Mouse (Mus musculus) embryonic fibroblast, embryonic 13.5 days (primary cell): Measurements from ENCODE around the gene Pgbd5. TPM values are rescaled to one million over a fixed set of nuclear protein-coding genes. Genes with fewer than 3 reads are reported as not detected.

Source experiments
- H3K27ac ChIP-seq: 2 replicates; pipeline ENCODE4 v1.5.1; 2012; ENCODE audit warnings: low read length, control low read depth, inconsistent platforms; ENCODE audit not compliant: insufficient read depth
- H3K4me1 ChIP-seq: 2 replicates; pipeline ENCODE4 v1.6.1; 2011; ENCODE audit warnings: low read length; ENCODE audit not compliant: control insufficient read depth, insufficient read depth
- H3K4me3 ChIP-seq: 2 replicates; pipeline ENCODE4 v1.5.1; 2011; ENCODE audit warnings: mild to moderate bottlenecking, control low read depth, low read length; ENCODE audit not compliant: insufficient read depth
- CTCF ChIP-seq: IDR thresholded peaks from 2 replicates; pipeline ENCODE4 v1.5.1; 2011; ENCODE audit warnings: mild to moderate bottlenecking, control low read depth, low read length, moderate library complexity, borderline replicate concordance; ENCODE audit not compliant: insufficient read depth
- POLR2A ChIP-seq: IDR thresholded peaks from 2 replicates; pipeline ENCODE4 v1.6.1; 2011; ENCODE audit warnings: low read depth, mild to moderate bottlenecking, control low read depth, low read length, moderate library complexity
- polyA plus RNA-seq: library from polyadenylated mRNA; stranded (reverse); fragments of >200 nt; gene quantifications from 2 replicates; pipeline ENCODE4 v1.2.4, GENCODE M21; 2011; ENCODE audit warnings: low read depth; ENCODE audit not compliant: missing spikeins, insufficient read length

The Pgbd5 gene
- polyA plus RNA-seq, 1 experiment = 0.42 TPM

- Histone ChIP-seq H3K4me1 (peaks cover 8% of the 10 kb centered on the region), H3K4me3 (no peak overlapping the region), H3K27ac (peak overlapping the region; percentile 41; the same call in 1 of the 2 replicates)
- TF ChIP-seq POLR2A (no peak), CTCF (no peak)
Observed at GRCm38 (mm10) chr8:124331094-124331493, 108.4 kb downstream of the Pgbd5 start.

GRCm38 (mm10) chr8:124330433-124330832, 109.0 kb downstream of the Pgbd5 start:
- H3K4me3 ChIP-seq = no peak overlapping the region
- TF ChIP-seq CTCF = no peak
- TF ChIP-seq POLR2A = no peak
- peak overlapping the region; percentile 41; the same call in 1 of the 2 replicates for H3K27ac ChIP-seq
- H3K4me1 ChIP-seq = peaks cover 8% of the 10 kb centered on the region

DNA sequence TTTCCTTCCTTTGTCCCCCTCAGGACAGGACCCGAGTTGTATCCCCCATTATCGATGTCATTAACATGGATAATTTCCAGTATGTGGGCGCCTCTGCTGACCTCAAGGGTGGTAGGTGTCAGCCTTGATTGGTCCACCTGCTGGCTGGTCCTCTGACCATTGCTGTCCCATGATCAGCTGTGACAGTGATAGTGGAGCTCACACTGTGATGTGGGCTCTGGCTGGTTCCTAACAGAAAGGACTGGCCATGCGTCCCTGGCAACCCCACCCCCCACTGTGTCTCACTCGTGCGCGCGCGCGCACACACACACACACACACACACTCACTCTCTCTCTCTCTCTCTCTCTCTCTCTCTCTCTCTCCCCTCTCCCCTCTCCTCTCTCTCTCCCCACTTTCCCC, 109.8 kb downstream of the Pgbd5 start:
- Histone ChIP-seq H3K27ac (no peak overlapping the region), H3K4me3 (no peak overlapping the region), H3K4me1 (peaks cover 8% of the 10 kb centered on the region)
- no peak for TF ChIP-seq CTCF
- no peak for TF ChIP-seq POLR2A

- H3K27ac ChIP-seq = no peak overlapping the region
- no peak for TF ChIP-seq POLR2A
- TF ChIP-seq CTCF = no peak
- H3K4me1 ChIP-seq = peaks cover 8% of the 10 kb centered on the region
- H3K4me3 ChIP-seq = no peak overlapping the region
Observed at GRCm38 (mm10) chr8:124328259-124328658, 111.2 kb downstream of the Pgbd5 start.

GRCm38 (mm10) chr8:124323356-124323755, 116.1 kb downstream of the Pgbd5 start:
- Histone ChIP-seq H3K4me1 (no peaks in the 10 kb centered on the region), H3K27ac (no peak overlapping the region), H3K4me3 (no peak overlapping the region)
- TF ChIP-seq CTCF (no peak), POLR2A (no peak)

DNA sequence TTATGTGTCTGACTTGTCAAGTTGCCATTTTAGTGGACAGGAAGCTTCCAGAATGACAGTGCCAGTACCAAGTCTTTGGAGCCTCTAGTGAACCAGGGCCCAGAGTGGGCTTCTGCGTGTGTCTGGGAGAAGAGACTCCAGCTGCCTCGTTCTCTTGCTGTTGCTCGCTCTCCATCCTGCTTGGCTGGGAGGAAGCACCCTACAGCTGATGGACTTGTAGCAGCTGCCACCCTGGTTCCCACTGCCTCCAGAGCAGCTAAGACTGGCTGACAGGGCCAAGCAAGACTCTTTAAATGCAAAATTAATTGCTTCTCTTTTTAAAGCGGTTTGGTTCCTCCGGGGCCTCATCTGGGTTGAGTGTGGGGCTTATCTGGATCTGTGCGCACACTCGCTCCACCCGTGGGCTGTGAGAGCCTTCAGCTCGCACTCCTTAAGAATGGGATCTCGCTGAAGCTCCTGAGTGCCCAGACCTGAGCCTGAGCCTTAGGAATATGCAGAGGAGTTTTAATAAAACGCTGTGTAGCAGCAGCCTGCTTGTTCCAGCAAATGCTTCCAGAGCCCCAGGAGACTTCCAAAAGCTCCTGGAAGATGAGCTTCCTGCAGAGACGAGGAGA, 118.1 kb downstream of the Pgbd5 start:
- TF ChIP-seq POLR2A (no peak), CTCF (no peak)
- Histone ChIP-seq H3K27ac (no peak overlapping the region), H3K4me3 (no peak overlapping the region), H3K4me1 (0 out of 2 replicates have a peak, but pooled peaks cover 11% of the 10 kb centered on the region)

DNA sequence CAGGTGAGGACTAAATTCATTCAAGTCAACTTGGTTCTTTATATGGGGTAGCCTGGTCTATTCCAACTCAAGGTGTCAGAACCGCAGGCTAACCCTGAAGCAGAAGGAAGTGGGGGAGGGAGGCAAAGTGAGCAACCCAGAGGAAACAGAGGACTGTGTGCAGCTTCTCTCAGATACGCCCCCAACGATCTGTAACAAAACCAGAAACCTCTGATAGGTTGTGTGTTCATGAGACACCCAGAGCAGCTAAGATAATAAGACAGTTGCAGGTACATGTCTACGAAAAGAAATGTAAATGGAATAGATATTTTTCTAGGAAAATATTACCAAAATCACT, 120.2 kb downstream of the Pgbd5 start:
- TF ChIP-seq CTCF = no peak
- no peak for TF ChIP-seq POLR2A
- no peak overlapping the region for H3K4me3 ChIP-seq
- 0 out of 2 replicates have a peak, but pooled peaks cover 11% of the 10 kb centered on the region for H3K4me1 ChIP-seq
- no peak overlapping the region for H3K27ac ChIP-seq

Other genes starting within 250 kb of the Pgbd5 start
- 20.3 and 45.2 TPM in 2 replicates for gene Galnt2, start 208.3 kb downstream of the Pgbd5 start, polyA plus RNA-seq
- 26.7 and 26.9 TPM in 2 replicates for gene Cog2, start 81.1 kb upstream of the Pgbd5 start, polyA plus RNA-seq
- not detected in 2 replicates for gene Agt, start 130.0 kb upstream of the Pgbd5 start, polyA plus RNA-seq
- not detected in 2 replicates for gene Capn9, start 136.5 kb upstream of the Pgbd5 start, polyA plus RNA-seq
- gene 2310022B05Rik, start 223.7 kb upstream of the Pgbd5 start, polyA plus RNA-seq = 161 and 164 TPM in 2 replicates